Mouse (Mus musculus) hindbrain, embryonic 16.5 days (tissue): ENCODE measurements around the gene Ccdc90b. TPM values are rescaled to one million over a fixed set of nuclear protein-coding genes. Genes with fewer than 3 reads are reported as not detected.

Experiments
- polyA plus RNA-seq: library from polyadenylated mRNA; unstranded; fragments of >200 nt; fragmentation: Nextera tagmentation; extraction: Ambion mirVana; gene quantifications from 2 replicates; pipeline ENCODE4 v1.2.1, GENCODE M21; 2015

Ccdc90b gene
- polyA plus RNA-seq, 1 experiment from 2014 or later: 54.8 TPM

Other genes starting within 250 kb of the Ccdc90b start
- 21.9 and 23.4 TPM in 2 replicates for gene Ankrd42, start 76.0 kb downstream of the Ccdc90b start, polyA plus RNA-seq
- gene Pcf11, start 108.8 kb downstream of the Ccdc90b start, polyA plus RNA-seq: 14.3 and 15.7 TPM in 2 replicates
- 22.1 and 24.7 TPM in 2 replicates for gene Rab30, start 180.5 kb downstream of the Ccdc90b start, polyA plus RNA-seq